Mouse (Mus musculus): Measurements from ENCODE around the gene Tex22. TPM values are rescaled to one million over a fixed set of nuclear protein-coding genes. Genes with fewer than 3 reads are reported as not detected.

Gene Tex22
- polyA plus RNA-seq, 1 experiment from 2014 or later = 0.20 TPM

DNA sequence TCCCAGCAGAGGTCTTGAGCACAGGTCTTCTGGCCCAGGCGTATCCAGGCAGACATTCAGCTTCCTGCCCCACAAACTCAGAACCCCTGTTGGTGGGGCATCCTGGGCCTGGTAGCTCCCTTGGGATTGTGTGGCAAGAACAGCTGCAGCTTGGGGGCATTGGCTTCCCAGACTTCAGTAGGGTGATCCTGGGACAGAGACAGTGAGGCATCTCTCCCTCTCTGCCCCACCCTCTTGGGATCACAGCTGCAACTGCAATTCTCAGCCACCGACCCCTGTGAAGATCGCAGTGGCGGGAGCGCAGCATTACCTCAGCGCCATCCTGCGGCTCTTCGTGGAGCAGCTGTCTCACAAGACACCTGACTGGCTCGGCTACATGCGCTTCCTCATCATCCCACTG, 12.1 kb upstream of the Tex22 start:
- Histone ChIP-seq H3K4me2 (replicated peaks) (no peak overlapping the region), H3K36me3 (peaks cover 99% of the 10 kb centered on the region), H3K9ac (replicated peaks) (no peak overlapping the region), H3K27ac (no peak overlapping the region), H3K27me3 (no peaks in the 10 kb centered on the region), H3K9me3 (no peaks in the 10 kb centered on the region), H3K4me1 (replicated peaks) (no peaks in the 10 kb centered on the region), H3K4me3 (replicated peaks) (no peak overlapping the region)
- no peak for ATAC-seq
- 81% methylated on average over 10 of the region's 10 CpGs for WGBS

DNA sequence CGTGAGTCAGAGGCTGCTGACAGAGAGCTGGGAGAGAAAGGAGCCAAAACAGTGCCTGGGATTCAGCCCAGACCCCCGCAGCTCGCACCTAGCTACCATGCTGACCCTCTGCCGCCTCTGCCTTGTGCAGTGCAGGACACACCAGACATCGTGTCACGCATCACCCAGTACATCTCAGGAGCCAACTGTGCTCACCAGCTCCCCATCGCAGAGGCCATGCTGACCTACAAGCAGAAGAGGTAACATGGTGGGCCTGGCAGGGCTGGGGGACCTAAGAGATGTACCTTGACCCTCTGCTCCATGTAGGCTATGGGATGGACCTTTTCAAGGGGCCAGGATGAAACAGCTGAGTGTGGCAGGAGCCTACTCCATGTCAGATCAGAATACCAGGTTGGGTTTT, 10.6 kb upstream of the Tex22 start:
- Histone ChIP-seq H3K4me3 (replicated peaks) (no peak overlapping the region), H3K27me3 (no peaks in the 10 kb centered on the region), H3K36me3 (peaks cover 99% of the 10 kb centered on the region), H3K4me1 (replicated peaks) (no peaks in the 10 kb centered on the region), H3K4me2 (replicated peaks) (no peak overlapping the region), H3K9me3 (no peaks in the 10 kb centered on the region), H3K27ac (no peak overlapping the region), H3K9ac (replicated peaks) (no peak overlapping the region)
- WGBS = 96% methylated on average over 7 of the region's 7 CpGs
- ATAC-seq = no peak

DNA sequence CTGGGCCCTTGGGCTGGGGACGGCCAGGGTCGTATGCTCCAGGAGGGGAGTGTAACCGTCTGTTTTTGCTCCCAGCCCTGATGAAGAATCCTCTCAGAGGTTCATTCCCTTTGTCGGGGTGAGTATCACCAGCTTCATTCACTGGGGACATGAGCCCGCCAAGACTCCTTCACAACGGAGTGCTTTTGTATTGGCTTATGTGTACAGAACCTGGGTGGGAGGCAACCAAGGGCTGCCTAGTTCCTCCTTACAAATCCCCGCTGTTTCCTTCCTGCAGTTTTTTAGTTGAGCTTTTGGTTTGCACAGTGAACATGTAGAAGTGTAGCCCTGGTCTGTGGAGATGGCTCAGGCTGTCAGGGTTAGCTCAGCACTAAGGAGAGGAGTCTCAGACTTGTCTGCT, 6.3 kb upstream of the Tex22 start:
- H3K9ac ChIP-seq (replicated peaks) = no peak overlapping the region
- H3K4me1 ChIP-seq (replicated peaks) = no peaks in the 10 kb centered on the region
- H3K36me3 ChIP-seq = peaks cover 91% of the 10 kb centered on the region
- H3K27me3 ChIP-seq = no peaks in the 10 kb centered on the region
- no peak for ATAC-seq
- H3K9me3 ChIP-seq = no peaks in the 10 kb centered on the region
- H3K4me3 ChIP-seq (replicated peaks) = no peak overlapping the region
- H3K4me2 ChIP-seq (replicated peaks) = no peak overlapping the region
- no peak overlapping the region for H3K27ac ChIP-seq
- 89% methylated on average over 7 of the region's 7 CpGs for WGBS

DNA sequence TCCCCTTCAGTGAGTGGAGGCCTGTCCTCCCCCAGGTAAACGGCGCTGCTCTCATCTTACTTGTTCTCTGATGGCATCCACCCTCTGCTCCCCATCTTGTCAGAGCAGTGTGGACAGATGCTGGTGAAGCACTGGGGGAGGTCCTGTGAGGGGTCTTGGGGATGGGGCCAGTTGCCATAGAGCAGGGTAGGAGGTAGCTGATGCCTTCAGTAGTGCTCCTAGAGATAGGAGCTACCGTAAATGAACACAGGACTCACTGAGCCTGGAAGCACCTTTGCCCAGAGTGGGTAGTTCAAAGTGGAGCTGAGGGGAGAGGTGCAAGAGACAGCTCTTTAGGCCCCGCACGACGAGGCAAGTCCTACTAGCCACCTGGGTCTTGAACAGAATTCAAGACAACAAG, 4.9 kb upstream of the Tex22 start:
- 96% methylated on average over 6 of the region's 6 CpGs for WGBS
- Histone ChIP-seq H3K4me2 (replicated peaks) (no peak overlapping the region), H3K36me3 (peaks cover 77% of the 10 kb centered on the region), H3K4me3 (replicated peaks) (no peak overlapping the region), H3K27ac (no peak overlapping the region), H3K9me3 (no peaks in the 10 kb centered on the region), H3K4me1 (replicated peaks) (peaks cover 13% of the 10 kb centered on the region), H3K27me3 (no peaks in the 10 kb centered on the region), H3K9ac (replicated peaks) (no peak overlapping the region)
- ATAC-seq = no peak

DNA sequence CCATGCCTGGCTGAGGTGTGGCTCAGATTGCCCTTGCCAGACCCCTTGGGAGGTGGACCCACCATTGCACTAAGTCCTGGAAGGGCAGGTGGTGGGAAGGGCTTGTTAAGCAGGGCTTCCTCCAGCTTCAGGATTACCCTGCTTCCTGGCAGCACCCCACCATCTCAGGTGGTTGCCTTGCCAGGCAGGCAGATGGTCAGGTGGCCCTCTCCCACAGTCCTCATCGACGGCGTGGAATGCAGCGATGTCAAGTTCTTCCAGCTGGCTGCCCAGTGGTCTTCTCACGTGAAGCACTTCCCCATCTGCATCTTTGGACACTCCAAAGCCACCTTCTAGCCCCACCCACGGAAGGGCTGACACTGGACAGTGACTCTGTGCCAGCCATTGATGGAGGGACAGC, 3.0 kb upstream of the Tex22 start:
- Histone ChIP-seq H3K9me3 (no peaks in the 10 kb centered on the region), H3K27ac (no peak overlapping the region), H3K36me3 (peaks cover 58% of the 10 kb centered on the region), H3K4me3 (replicated peaks) (no peak overlapping the region), H3K9ac (replicated peaks) (no peak overlapping the region), H3K27me3 (no peaks in the 10 kb centered on the region), H3K4me1 (replicated peaks) (peaks cover 25% of the 10 kb centered on the region), H3K4me2 (replicated peaks) (no peak overlapping the region)
- ATAC-seq = no peak
- WGBS = 92% methylated on average over 6 of the region's 6 CpGs

DNA sequence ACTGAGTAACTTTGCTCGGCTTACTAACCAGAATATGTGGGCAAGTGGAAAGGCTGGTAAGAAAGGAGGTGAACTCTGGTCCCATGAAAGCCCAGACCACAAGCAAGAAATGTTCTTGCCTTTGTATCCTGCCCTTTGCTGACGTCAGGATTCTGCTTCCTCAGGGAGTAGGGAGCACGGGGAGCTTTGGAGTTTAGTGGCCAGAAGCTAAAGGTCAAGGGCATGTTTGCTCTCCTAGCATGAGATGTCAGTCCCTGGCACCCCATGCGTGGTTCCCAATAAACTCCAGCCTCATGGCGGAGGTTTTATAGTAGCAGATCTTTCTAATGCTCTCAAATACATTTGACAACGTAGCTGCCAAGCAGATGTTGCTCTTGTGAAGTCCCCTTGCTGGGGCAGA, 2.5 kb upstream of the Tex22 start:
- Histone ChIP-seq H3K4me3 (replicated peaks) (no peak overlapping the region), H3K36me3 (peaks cover 53% of the 10 kb centered on the region), H3K9ac (replicated peaks) (no peak overlapping the region), H3K4me1 (replicated peaks) (peaks cover 25% of the 10 kb centered on the region), H3K27ac (no peak overlapping the region), H3K9me3 (no peaks in the 10 kb centered on the region), H3K27me3 (no peaks in the 10 kb centered on the region), H3K4me2 (replicated peaks) (no peak overlapping the region)
- 88% methylated on average over 6 of the region's 6 CpGs for WGBS
- no peak for ATAC-seq

DNA sequence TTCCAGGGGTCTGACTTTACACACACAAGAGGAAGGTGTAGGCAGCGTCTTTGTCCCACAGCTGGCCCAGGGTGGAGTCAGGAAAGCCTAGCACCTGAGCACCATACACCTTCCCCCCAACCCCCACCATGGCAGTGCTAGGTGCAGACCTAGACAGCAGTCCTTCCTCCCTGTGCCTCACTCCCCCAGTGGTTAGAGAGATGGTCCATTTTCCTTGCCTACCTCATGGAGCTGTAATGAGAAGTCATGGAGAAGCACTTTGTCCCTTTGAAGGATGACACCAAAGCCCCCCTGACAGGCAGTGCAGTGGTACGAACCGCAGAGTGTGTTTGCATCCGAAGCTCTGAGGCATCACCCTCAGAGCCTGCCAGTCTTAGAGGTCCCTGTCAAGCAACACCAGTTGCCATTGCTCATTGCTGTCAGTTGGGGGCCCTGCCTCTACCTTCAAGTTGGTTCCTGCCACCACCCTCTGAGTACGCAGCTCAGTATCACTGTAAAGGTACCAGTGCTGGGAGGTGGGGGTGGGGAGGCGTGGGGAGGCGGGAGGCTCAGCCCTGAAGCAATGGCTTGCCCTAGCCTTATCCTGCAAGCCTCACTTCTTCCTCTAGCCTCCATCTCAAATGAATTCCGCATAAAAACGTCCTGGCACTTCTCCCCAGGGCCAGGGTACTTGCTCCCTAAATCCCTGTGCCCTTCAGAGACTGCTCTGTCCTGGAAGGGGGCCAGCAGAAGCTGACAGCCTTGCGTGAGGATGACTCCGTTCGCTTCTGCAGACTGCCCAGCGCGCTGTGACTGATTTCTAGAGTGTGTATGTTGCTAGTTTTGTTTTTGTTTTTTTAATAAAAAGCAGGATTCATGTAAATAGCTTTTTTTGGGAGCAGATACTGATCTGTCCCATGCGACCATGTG, 628 bp upstream of the Tex22 start:
- peak overlapping the region; percentile 52 for H3K4me3 ChIP-seq (replicated peaks)
- WGBS = 13% methylated on average over 15 of the region's 15 CpGs
- H3K27me3 ChIP-seq = no peaks in the 10 kb centered on the region
- peak; percentile 48 for ATAC-seq
- H3K36me3 ChIP-seq = peaks cover 35% of the 10 kb centered on the region
- peak overlapping the region; percentile 95 for H3K27ac ChIP-seq
- peaks cover 25% of the 10 kb centered on the region for H3K4me1 ChIP-seq (replicated peaks)
- no peaks in the 10 kb centered on the region for H3K9me3 ChIP-seq
- H3K4me2 ChIP-seq (replicated peaks) = peak overlapping the region; percentile 96
- peak overlapping the region; percentile 79 for H3K9ac ChIP-seq (replicated peaks)

DNA sequence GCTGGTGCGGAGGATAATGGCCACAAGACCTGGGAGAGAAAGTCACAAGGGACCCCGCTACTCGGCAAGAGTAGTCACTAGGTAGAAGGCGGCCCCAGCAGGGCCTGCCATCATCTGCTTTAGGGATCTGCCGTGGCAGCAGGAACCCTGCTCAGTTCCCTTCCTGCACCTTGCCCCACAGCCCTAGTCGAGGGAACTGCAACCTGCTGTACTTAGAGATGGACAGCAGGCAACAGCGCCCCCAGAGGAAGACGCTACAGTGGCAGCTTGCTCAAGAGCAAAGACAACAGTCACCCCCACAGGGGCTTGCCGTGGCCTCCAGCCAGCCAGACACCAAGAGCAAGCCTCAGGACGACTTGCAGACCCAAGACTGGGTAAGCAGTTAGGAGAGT, 757 bp downstream of the Tex22 start:
- Histone ChIP-seq H3K36me3 (peaks cover 21% of the 10 kb centered on the region), H3K4me1 (replicated peaks) (peaks cover 25% of the 10 kb centered on the region), H3K4me3 (replicated peaks) (peak overlapping the region; percentile 52), H3K9ac (replicated peaks) (peak overlapping the region; percentile 79), H3K27me3 (no peaks in the 10 kb centered on the region), H3K27ac (peak overlapping the region; percentile 95), H3K4me2 (replicated peaks) (peak overlapping the region; percentile 96), H3K9me3 (no peaks in the 10 kb centered on the region)
- peak; percentile 79 for ATAC-seq
- whole genome bisulfite sequencing = 2% methylated on average over 10 of the region's 10 CpGs

DNA sequence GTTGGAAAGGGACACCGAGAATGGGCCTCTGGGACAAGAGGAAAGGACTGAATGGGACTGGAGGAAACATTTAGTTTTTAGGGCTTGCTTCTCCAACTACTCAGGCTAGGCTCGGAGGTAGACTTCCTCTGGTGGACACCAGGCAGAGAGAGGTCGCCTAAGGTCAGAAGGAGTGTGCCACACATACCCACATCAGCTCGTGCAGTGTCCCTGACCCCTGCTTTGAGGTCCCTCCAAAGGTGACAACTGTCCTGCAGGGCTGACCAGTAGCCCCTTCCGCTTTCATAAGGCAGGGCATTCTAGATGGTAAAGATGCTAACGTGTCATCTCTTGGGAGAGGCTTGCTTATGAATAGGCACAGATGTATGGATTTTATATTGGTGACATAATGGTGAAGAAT, 1.2 kb downstream of the Tex22 start:
- peak; percentile 2; the same call in 1 of the 2 replicates for ATAC-seq
- Histone ChIP-seq H3K9ac (replicated peaks) (peak overlapping the region; percentile 79), H3K4me3 (replicated peaks) (peak overlapping the region; percentile 52), H3K9me3 (no peaks in the 10 kb centered on the region), H3K27me3 (no peaks in the 10 kb centered on the region), H3K27ac (peak overlapping the region; percentile 95), H3K4me1 (replicated peaks) (peaks cover 25% of the 10 kb centered on the region), H3K4me2 (replicated peaks) (peak overlapping the region; percentile 96), H3K36me3 (peaks cover 17% of the 10 kb centered on the region)
- 57% methylated on average over 6 of the region's 6 CpGs for WGBS

DNA sequence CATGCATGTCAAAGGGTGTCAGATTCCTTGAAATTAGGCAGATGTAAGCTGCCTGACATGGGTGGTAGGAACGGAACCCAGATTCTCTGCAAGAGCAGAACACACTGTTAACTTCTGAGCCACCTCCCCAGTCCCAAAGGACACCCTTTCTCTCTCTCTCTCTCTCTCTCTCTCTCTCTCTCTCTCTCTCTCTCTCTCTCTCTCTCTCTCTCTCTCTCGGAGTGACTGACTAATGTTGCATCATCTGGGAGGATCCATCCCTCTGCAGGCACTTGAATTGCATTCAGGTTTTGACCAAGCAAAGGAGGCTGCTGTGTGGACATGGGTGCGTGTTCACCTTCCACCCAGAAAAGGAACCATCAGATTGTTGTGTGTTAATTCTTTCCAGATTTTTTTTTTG, 13.0 kb downstream of the Tex22 start:
- Histone ChIP-seq H3K9me3 (no peaks in the 10 kb centered on the region), H3K27ac (no peak overlapping the region), H3K4me2 (replicated peaks) (no peak overlapping the region), H3K36me3 (no peaks in the 10 kb centered on the region), H3K27me3 (no peaks in the 10 kb centered on the region), H3K4me1 (replicated peaks) (no peaks in the 10 kb centered on the region), H3K4me3 (replicated peaks) (no peak overlapping the region), H3K9ac (replicated peaks) (no peak overlapping the region)
- ATAC-seq = no peak
- WGBS = 73% methylated on average over 3 of the region's 3 CpGs

DNA sequence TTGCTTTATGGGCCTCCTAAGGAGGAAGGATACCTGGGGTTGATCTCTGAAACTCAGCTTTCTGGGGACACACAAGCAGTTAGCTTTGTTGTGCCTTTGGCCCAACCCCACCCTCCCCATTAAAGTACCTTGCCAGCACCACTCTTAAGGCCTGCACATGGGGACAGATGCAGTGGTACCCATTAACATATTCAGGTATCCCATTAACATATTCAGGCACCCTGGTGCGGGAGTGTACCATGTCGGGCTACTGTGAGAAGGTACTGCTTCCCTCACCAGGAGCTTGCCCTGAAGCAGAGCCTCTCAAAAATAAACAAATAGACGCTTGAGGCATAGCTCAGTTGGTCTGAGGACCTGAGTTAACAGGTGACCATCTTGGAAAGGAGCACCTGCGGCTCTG, 13.7 kb downstream of the Tex22 start:
- no peak overlapping the region for H3K27ac ChIP-seq
- no peaks in the 10 kb centered on the region for H3K4me1 ChIP-seq (replicated peaks)
- H3K9me3 ChIP-seq = no peaks in the 10 kb centered on the region
- no peak for ATAC-seq
- no peak overlapping the region for H3K4me3 ChIP-seq (replicated peaks)
- WGBS = 50% methylated on average over 4 of the region's 4 CpGs
- H3K9ac ChIP-seq (replicated peaks) = no peak overlapping the region
- no peak overlapping the region for H3K4me2 ChIP-seq (replicated peaks)
- no peaks in the 10 kb centered on the region for H3K36me3 ChIP-seq
- H3K27me3 ChIP-seq = no peaks in the 10 kb centered on the region

DNA sequence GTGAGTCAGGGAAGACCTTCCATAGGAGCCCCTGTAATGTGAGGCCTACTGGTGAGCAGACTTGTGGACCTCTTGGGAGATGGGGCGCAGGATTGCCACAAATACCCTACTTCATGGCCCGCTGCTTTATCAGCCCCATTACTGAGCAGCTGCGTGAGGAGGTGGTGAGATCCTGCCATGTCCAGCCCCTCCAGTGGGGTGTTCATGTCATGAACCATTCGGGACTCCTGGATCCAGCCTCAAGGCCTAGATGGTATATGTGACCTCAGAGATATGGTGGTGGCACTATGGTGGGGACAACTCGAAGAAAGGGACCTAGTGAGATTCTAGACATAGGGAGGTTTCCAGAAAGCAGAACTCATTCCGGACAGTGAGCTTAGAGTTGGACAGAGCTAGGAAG, 14.8 kb downstream of the Tex22 start:
- Histone ChIP-seq H3K36me3 (no peaks in the 10 kb centered on the region), H3K4me2 (replicated peaks) (no peak overlapping the region), H3K27me3 (no peaks in the 10 kb centered on the region), H3K27ac (no peak overlapping the region), H3K4me3 (replicated peaks) (no peak overlapping the region), H3K9ac (replicated peaks) (no peak overlapping the region), H3K9me3 (no peaks in the 10 kb centered on the region), H3K4me1 (replicated peaks) (no peaks in the 10 kb centered on the region)
- no peak for ATAC-seq
- 94% methylated on average over 6 of the region's 6 CpGs for WGBS

DNA sequence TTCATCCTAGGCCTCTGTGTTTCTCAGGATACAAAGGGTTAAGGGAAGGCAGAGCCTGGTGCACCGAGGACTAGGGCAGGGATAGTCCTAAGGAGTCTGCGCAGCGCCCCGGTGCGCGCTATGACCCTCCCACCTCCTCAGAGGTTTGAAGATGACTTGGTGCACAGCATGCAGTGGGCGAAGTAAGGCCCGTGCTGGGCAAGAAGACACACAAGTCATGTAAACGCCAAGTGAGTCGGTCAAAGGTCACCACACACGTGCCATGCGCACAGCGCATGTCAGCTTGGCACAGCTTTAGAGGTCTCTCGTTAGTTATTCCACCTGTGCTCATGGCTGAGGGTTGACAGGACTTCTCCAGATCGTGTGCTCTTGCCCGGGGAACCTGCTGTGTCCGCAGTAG, 15.8 kb downstream of the Tex22 start:
- Histone ChIP-seq H3K9ac (replicated peaks) (no peak overlapping the region), H3K4me2 (replicated peaks) (no peak overlapping the region), H3K27me3 (no peaks in the 10 kb centered on the region), H3K27ac (no peak overlapping the region), H3K36me3 (no peaks in the 10 kb centered on the region), H3K4me3 (replicated peaks) (no peak overlapping the region), H3K4me1 (replicated peaks) (no peaks in the 10 kb centered on the region), H3K9me3 (no peaks in the 10 kb centered on the region)
- ATAC-seq = no peak
- 84% methylated on average over 17 of the region's 17 CpGs for WGBS

All from midbrain, embryonic 13.5 days (tissue).